Mouse (Mus musculus) kidney, adult 9 months (tissue): Measurements from ENCODE around the gene Gm7942.
"Not testable (repeated sequence)": the region's sequence is repeated elsewhere in the genome, so short reads cannot be mapped to it uniquely, and the experiment has no call there.

Source experiments
- DNase-seq: peaks from one replicate; pipeline ENCODE4 v3.0.0; 2022

The Gm7942 gene

DNA sequence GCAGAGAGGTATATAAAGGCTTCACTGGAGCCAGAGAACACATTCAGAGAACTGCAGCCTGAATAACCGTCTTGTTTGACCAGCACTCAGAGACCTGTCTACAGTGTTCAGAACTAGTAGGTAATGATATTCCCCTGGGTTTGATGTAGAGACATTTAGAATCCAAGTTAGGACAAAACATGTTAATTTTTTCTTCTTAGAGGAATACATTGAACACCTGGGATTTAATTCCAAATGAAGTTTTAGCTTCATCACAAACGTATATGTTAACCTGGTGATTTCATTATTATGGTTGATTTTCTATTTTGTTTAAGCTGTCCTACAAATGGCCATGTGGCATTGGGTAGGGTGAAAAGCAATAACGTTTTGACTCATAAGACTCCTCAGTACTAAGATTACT is at the start of gene Gm7942:
TSS of gene Gm7942 (plus strand) at position 301 of the 400 bp plus-strand sequence.
- not testable (repeated sequence) for DNase-seq
